Mouse (Mus musculus) ES-Bruce4 (cell line): ENCODE measurements around the gene Mrln. TPM values are rescaled to one million over a fixed set of nuclear protein-coding genes. Genes with fewer than 3 reads are reported as not detected.

Experiments used
- H3K27ac ChIP-seq: 2 replicates; pipeline ENCODE4 v1.5.1; 2012; ENCODE audit warnings: low read length, inconsistent platforms; ENCODE audit not compliant: insufficient read depth
- H3K27me3 ChIP-seq: 2 replicates; pipeline ENCODE4 v1.6.1; 2012; ENCODE audit warnings: mild to moderate bottlenecking, low read length, inconsistent platforms; ENCODE audit not compliant: control insufficient read depth, poor library complexity, insufficient read depth, severe bottlenecking
- H3K36me3 ChIP-seq: 2 replicates; pipeline ENCODE4 v1.6.1; 2012; ENCODE audit warnings: inconsistent platforms, mild to moderate bottlenecking, low read length, moderate library complexity; ENCODE audit not compliant: control insufficient read depth, poor library complexity, insufficient read depth, severe bottlenecking
- H3K4me1 ChIP-seq: one replicate; pipeline ENCODE4 v1.8.1; 2011; ENCODE audit warnings: low read length; ENCODE audit not compliant: control insufficient read depth, insufficient read depth
- H3K4me3 ChIP-seq: 2 replicates; pipeline ENCODE4 v1.5.1; 2011; ENCODE audit warnings: low read depth, mild to moderate bottlenecking, low read length
- H3K9ac ChIP-seq: 2 replicates; pipeline ENCODE4 v1.6.1; 2012; ENCODE audit warnings: low read depth, mild to moderate bottlenecking, inconsistent platforms; ENCODE audit not compliant: poor library complexity, severe bottlenecking
- H3K9me3 ChIP-seq: replicated peaks from 2 replicates; pipeline ENCODE4 v1.6.1; 2012; ENCODE audit warnings: mild to moderate bottlenecking, low read length, inconsistent platforms; ENCODE audit not compliant: control insufficient read depth, poor library complexity, insufficient read depth, severe bottlenecking
- CTCF ChIP-seq: IDR thresholded peaks from one replicate; pipeline ENCODE4 v1.8.1; 2011; ENCODE audit warnings: low read depth, low read length
- EP300 ChIP-seq: IDR thresholded peaks from 2 replicates; pipeline ENCODE4 v1.6.1; 2011; ENCODE audit warnings: low read depth, low read length; ENCODE audit not compliant: insufficient read depth
- POLR2A ChIP-seq: IDR thresholded peaks from one replicate; pipeline ENCODE4 v1.8.1; 2011; ENCODE audit warnings: low read length; ENCODE audit not compliant: insufficient read depth
- polyA plus RNA-seq: library from polyadenylated mRNA; stranded (reverse); fragments of >200 nt; gene quantifications from 2 replicates; pipeline ENCODE4 v1.2.4, GENCODE M21; 2011; ENCODE audit warnings: low read depth; ENCODE audit not compliant: missing spikeins, insufficient read depth, insufficient read length

The Mrln gene
- polyA plus RNA-seq, 1 experiment, result not detected

- Histone ChIP-seq H3K9ac (no peak overlapping the region), H3K9me3 (no peaks in the 10 kb centered on the region), H3K4me1 (no peaks in the 10 kb centered on the region), H3K36me3 (peaks cover 16% of the 10 kb centered on the region), H3K4me3 (no peak overlapping the region), H3K27me3 (no peaks in the 10 kb centered on the region), H3K27ac (no peak overlapping the region)
- TF ChIP-seq EP300 (no peak), POLR2A (no peak), CTCF (no peak)
Observed at GRCm38 (mm10) chr10:70174494-70175190, 29.8 kb upstream of the Mrln start.

DNA sequence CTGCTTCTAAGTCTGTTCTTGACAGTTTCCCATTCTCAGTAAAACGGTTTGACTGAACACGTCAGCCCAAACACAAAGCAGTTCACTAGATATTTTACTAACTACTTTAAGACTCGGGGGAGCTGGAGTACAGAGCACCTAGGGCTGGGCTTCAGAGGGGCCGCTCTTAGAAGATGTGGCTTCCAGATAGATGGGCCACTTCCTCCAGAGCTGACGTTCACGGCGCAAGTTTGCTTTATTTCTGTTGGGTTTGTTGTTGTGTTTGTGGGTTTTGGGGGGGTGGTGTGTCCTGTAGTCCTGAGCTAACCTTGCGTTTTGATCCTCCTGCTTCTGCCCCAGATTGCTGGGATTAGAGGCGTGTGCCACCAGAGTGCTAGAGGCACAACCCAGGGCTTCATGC, 23.7 kb upstream of the Mrln start:
- TF ChIP-seq POLR2A, result no peak
- no peak for TF ChIP-seq CTCF
- no peak for TF ChIP-seq EP300
- no peaks in the 10 kb centered on the region for H3K36me3 ChIP-seq

GRCm38 (mm10) chr10:70181279-70181972, 23.0 kb upstream of the Mrln start:
- Histone ChIP-seq H3K27ac (no peak overlapping the region), H3K9ac (no peak overlapping the region), H3K4me1 (no peaks in the 10 kb centered on the region), H3K36me3 (no peaks in the 10 kb centered on the region), H3K27me3 (no peaks in the 10 kb centered on the region), H3K9me3 (no peaks in the 10 kb centered on the region), H3K4me3 (no peak overlapping the region)
- no peak for TF ChIP-seq CTCF
- TF ChIP-seq EP300, result no peak
- TF ChIP-seq POLR2A, result no peak

More for the DNA sequence above, 23.7 kb upstream of the Mrln start:
- H3K9me3 ChIP-seq, result no peaks in the 10 kb centered on the region
- H3K4me1 ChIP-seq, result no peaks in the 10 kb centered on the region
- no peak overlapping the region for H3K4me3 ChIP-seq
- no peak overlapping the region for H3K27ac ChIP-seq
- no peaks in the 10 kb centered on the region for H3K27me3 ChIP-seq
- H3K9ac ChIP-seq, result no peak overlapping the region

DNA sequence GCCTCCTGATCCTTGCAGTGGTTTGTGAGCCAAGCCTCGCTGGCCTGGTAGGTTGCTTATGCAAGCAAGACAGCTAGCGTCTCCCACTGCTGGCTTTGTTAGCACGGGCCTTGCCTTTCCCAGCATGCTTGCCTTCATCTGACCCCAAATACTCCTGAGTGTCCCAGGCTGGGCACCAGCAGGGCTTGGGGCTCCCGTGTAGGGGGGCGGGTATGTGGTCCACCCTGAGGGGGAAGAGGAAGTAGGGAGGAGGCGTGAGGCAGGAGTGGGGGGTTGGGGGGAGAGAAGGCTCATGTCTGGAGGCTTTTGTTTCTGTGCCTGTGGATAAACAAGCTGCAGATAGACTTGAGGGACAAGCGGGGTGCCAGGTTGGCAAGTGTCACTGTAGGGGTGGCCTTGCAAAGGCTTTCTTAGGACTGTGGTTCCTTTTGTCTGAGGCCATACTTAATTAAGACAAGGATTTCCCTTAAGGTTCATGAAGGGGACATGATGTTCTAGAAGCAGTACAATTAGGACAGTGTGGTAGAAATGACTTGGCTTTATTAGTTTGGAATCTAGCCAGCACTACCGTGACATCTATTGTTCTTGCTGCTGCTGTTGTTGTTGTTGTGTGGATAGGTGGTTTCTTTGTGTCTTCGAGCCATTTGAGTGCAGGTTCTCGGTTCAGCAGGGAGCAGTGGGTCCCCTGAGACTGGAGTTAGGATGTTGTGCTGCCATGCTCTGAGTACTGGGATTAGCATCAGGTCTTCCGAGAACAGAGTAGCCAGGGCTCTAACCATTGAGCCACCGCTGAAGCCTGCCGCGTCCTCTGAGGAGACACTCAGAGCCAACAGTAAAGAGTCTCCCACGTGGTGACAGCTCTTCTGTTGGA, 21.0 kb upstream of the Mrln start:
- Histone ChIP-seq H3K27me3 (no peaks in the 10 kb centered on the region), H3K4me3 (no peak overlapping the region), H3K9me3 (no peaks in the 10 kb centered on the region), H3K4me1 (no peaks in the 10 kb centered on the region), H3K27ac (no peak overlapping the region), H3K36me3 (0 out of 2 replicates have a peak, but pooled peaks cover 7% of the 10 kb centered on the region), H3K9ac (no peak overlapping the region)
- TF ChIP-seq EP300, result no peak
- no peak for TF ChIP-seq CTCF
- TF ChIP-seq POLR2A, result no peak

GRCm38 (mm10) chr10:70186136-70186535, 18.3 kb upstream of the Mrln start:
- no peak overlapping the region for H3K27ac ChIP-seq
- 0 out of 2 replicates have a peak, but pooled peaks cover 8% of the 10 kb centered on the region for H3K36me3 ChIP-seq
- H3K9ac ChIP-seq, result no peak overlapping the region
- H3K9me3 ChIP-seq, result no peaks in the 10 kb centered on the region
- H3K4me3 ChIP-seq, result no peak overlapping the region
- H3K4me1 ChIP-seq, result no peaks in the 10 kb centered on the region
- H3K27me3 ChIP-seq, result no peaks in the 10 kb centered on the region
- no peak for TF ChIP-seq POLR2A
- TF ChIP-seq EP300, result no peak
- peak; percentile 80 for TF ChIP-seq CTCF

GRCm38 (mm10) chr10:70186586-70186985, 17.9 kb upstream of the Mrln start:
- Histone ChIP-seq H3K9ac (no peak overlapping the region), H3K36me3 (0 out of 2 replicates have a peak, but pooled peaks cover 8% of the 10 kb centered on the region), H3K27ac (no peak overlapping the region), H3K9me3 (no peaks in the 10 kb centered on the region), H3K4me1 (no peaks in the 10 kb centered on the region), H3K27me3 (no peaks in the 10 kb centered on the region), H3K4me3 (no peak overlapping the region)
- TF ChIP-seq EP300 (no peak), CTCF (no peak), POLR2A (no peak)
